ENCODE assay signal across 16 mouse cellular contexts in the genomic region with DNA sequence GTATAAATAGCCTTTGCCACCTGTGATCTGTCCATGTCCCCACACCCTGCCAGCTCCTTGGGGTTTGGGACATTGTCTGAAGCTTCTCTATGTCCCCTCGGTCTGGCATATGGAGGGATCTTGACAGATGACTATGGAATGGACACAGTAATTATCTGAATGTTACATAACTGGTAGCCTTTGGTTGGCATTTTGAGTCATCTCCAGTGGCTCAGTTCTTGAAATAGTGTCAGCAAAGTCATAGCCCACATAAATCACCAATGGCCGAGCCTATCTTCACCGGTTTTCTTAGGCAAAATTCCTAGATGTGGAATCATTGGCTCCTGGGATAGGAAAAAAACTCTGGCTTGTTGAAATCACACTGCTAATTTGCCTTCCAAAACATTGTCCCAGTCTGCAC.
"Had no signal": no experiment of that assay in that cellular context is flagged by ENCODE, and none has a peak within 500 bp of the region (broad histone marks: within the 10 kb centered on the region; RNA-seq: fewer than 3 reads in every experiment).

No protein-coding gene starts in this region.

- H3K9me3 ChIP-seq: neural tube, embryonic 15.5 days; stomach, embryonic 15.5 days had no signal

- H3K27ac ChIP-seq: neural tube, embryonic 13.5 days; neural tube, embryonic 15.5 days; stomach, embryonic 15.5 days; stomach, postnatal 0 days had no signal

- H3K36me3 ChIP-seq: neural tube, embryonic 13.5 days; neural tube, embryonic 15.5 days; stomach, embryonic 15.5 days had no signal

- H3K27me3 ChIP-seq: neural tube, embryonic 15.5 days; stomach, embryonic 15.5 days had no signal

- H3K4me3 ChIP-seq: neural tube, embryonic 13.5 days; neural tube, embryonic 15.5 days; stomach, embryonic 15.5 days had no signal

- H3K4me2 ChIP-seq: neural tube, embryonic 13.5 days; neural tube, embryonic 15.5 days; stomach, embryonic 15.5 days had no signal

- H3K9ac ChIP-seq: neural tube, embryonic 13.5 days; neural tube, embryonic 15.5 days; stomach, embryonic 15.5 days had no signal

- DNase-seq: retina, postnatal 1 day; right cerebral cortex, adult 18-20 months; right cerebral cortex, postnatal 14 days; right cerebral cortex, postnatal 25 days; right cerebral cortex, postnatal 4 days; spleen, adult 18-20 months; thymus, adult 18-20 months; thymus, adult 2 months; thymus, postnatal 14 days; thymus, postnatal 25 days; thymus, postnatal 36 days; thymus, postnatal 4 days had no signal
